Mouse (Mus musculus) embryonic facial prominence, embryonic 12.5 days (tissue): Measurements from ENCODE around the gene Gm17482. TPM values are rescaled to one million over a fixed set of nuclear protein-coding genes. Genes with fewer than 3 reads are reported as not detected.

Experiments used
- ATAC-seq: fragments of 200-750 bp; cut with Nextera tagmentation; 2 replicates; pipeline ENCODE4 v1.8.0; 2017; ENCODE audit not compliant: insufficient number of reproducible peaks, insufficient read depth, low FRiP score, low TSS enrichment
- H3K27ac ChIP-seq: fragments of 300-500 bp; sonication (generic); 2 replicates; pipeline ENCODE4 v1.5.1; 2016; ENCODE audit warnings: mild to moderate bottlenecking
- H3K27me3 ChIP-seq: fragments of 300-500 bp; sonication (generic); 2 replicates; pipeline ENCODE4 v1.6.1; 2016; ENCODE audit warnings: mild to moderate bottlenecking, moderate library complexity
- H3K36me3 ChIP-seq: fragments of 300-500 bp; sonication (generic); 2 replicates; pipeline ENCODE4 v1.6.1; 2016; ENCODE audit warnings: mild to moderate bottlenecking
- H3K4me1 ChIP-seq: fragments of 300-500 bp; sonication (generic); 2 replicates; pipeline ENCODE4 v1.6.1; 2016
- H3K4me2 ChIP-seq: fragments of 300-500 bp; sonication (generic); replicated peaks from 2 replicates; pipeline ENCODE4 v1.6.1; 2016; ENCODE audit warnings: mild to moderate bottlenecking, moderate library complexity
- H3K4me3 ChIP-seq: fragments of 300-500 bp; sonication (generic); 2 replicates; pipeline ENCODE4 v1.5.1; 2016; ENCODE audit warnings: mild to moderate bottlenecking
- H3K9ac ChIP-seq: fragments of 300-500 bp; sonication (generic); 2 replicates; pipeline ENCODE4 v1.6.1; 2016; ENCODE audit warnings: mild to moderate bottlenecking, moderate library complexity
- H3K9me3 ChIP-seq: fragments of 300-500 bp; sonication (generic); 2 replicates; pipeline ENCODE4 v1.6.1; 2016; ENCODE audit warnings: mild to moderate bottlenecking, moderate library complexity
- WGBS: fragments of 180-500 bp; shearing (Covaris S2); methylation state at CpG from one replicate; pipeline ENCODE4 v1.1.7; 2016; 5-methylcytosine and 5-hydroxymethylcytosine counted together
- polyA plus RNA-seq: library from polyadenylated mRNA; unstranded; fragments of >200 nt; fragmentation: Nextera tagmentation; extraction: Ambion mirVana; gene quantifications from 2 replicates; pipeline ENCODE4 v1.2.1, GENCODE M21; 2016

Gm17482 gene
- not detected in 2 replicates for polyA plus RNA-seq

DNA sequence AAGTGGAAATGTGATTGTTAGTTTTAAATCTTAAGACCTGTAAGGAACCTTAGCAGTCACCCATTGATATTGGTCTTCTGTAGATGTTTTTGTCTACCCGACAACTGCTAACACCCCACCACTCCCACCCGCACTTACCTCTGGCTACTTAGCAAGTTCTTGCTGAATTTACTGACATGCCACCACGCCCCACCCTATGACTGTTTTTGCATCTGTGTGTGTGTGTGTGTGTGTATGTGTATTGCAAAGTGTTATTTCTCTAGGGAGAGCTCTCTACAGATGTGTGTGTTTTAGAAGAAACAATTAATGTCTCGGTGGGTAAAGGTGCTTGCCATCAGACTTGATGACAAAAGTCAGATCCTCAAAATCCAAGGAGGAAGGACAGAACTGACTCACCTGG, at the start of gene Gm17482:
Gene Gm17482, plus strand, starts transcription at position 301 of the 400 bp plus-strand sequence.
- H3K27me3 ChIP-seq, result no peaks in the 10 kb centered on the region
- WGBS, result 74% methylated on average over 4 of the region's 4 CpGs
- H3K4me3 ChIP-seq, result no peak within 1 kb of the TSS
- no peak within 1 kb of the TSS for H3K4me2 ChIP-seq
- no peaks in the 10 kb centered on the region for H3K36me3 ChIP-seq
- no peak for ATAC-seq
- H3K4me1 ChIP-seq, result peaks cover 7% of the 10 kb centered on the region; the same call in 1 of the 2 replicates
- no peak within 1 kb of the TSS for H3K27ac ChIP-seq
- no peak within 1 kb of the TSS for H3K9ac ChIP-seq
- H3K9me3 ChIP-seq, result no peaks in the 10 kb centered on the region

DNA sequence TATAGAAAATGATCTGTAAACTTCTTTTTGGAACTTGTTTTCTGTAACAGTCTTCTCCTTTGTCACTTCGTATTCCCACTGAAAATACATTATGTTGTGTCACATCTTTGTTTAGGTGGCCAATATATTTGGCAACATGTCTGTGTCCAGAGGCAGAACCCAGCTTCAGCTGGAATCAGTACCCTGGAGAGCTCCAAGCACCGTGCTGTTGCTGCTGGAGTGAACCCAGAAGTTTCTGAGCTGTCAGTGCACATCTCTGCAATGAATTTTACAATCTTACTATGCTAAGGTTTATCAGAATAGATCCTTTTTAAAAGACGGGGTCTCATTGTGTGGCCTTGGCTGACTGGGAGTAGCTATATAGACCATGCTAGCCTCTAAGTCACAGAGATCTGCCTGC, 48.3 kb upstream of the Gm17482 start:
- H3K9me3 ChIP-seq, result no peaks in the 10 kb centered on the region
- no peak overlapping the region for H3K4me3 ChIP-seq
- ATAC-seq, result no peak
- H3K4me1 ChIP-seq, result no peaks in the 10 kb centered on the region
- no peaks in the 10 kb centered on the region for H3K36me3 ChIP-seq
- H3K4me2 ChIP-seq, result no peak overlapping the region
- no peak overlapping the region for H3K9ac ChIP-seq
- H3K27me3 ChIP-seq, result no peaks in the 10 kb centered on the region
- WGBS, result 34% methylated on average over 3 of the region's 3 CpGs
- no peak overlapping the region for H3K27ac ChIP-seq

DNA sequence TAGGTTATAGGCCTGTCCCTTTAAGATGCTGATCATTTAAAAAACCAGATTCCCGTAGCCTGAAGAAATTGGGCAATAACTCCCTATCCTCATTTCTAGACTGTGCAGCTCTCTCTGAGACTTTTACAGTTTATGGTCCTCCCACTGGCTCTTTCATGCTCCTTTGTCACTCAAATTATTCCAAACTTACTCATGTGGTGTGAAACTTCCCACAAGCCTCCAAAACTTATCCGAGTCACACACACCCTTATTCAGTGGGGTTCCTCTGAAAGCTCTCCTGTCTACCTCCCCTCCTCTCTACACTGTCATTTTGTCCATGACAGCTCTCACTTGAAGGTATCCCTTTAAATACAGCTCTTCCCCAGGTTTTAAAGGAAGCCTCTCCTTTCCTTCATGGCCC, 46.0 kb upstream of the Gm17482 start:
- 77% methylated on average over 2 of the region's 2 CpGs for WGBS

DNA sequence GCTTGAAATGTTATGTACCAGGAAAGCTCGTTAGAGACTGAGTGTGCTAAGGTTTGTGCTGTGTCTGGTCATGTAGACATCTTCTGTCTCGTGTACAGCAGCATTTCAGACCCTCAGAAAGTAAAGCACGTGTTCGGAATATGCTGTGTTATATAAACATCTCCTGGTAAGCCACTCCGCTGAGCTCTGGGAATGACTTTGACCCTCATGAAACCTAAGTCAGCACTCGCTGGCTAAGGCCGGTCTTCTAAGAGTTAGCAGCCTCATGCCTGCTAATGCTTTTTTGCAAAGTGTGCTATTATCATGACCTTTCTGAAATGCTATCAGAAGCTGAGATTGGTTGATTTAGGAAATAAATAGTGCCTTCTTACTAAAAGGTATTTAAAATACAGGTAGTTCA, 36.0 kb upstream of the Gm17482 start:
- H3K4me2 ChIP-seq, result no peak overlapping the region
- H3K4me1 ChIP-seq, result no peaks in the 10 kb centered on the region
- ATAC-seq, result no peak
- 58% methylated on average over 7 of the region's 7 CpGs for WGBS
- H3K27ac ChIP-seq, result no peak overlapping the region
- no peaks in the 10 kb centered on the region for H3K36me3 ChIP-seq
- no peaks in the 10 kb centered on the region for H3K9me3 ChIP-seq
- H3K9ac ChIP-seq, result no peak overlapping the region
- no peak overlapping the region for H3K4me3 ChIP-seq
- H3K27me3 ChIP-seq, result no peaks in the 10 kb centered on the region

More for the DNA sequence above, 46.0 kb upstream of the Gm17482 start:
- H3K4me2 ChIP-seq, result no peak overlapping the region
- no peak overlapping the region for H3K9ac ChIP-seq
- no peak overlapping the region for H3K4me3 ChIP-seq
- no peak overlapping the region for H3K27ac ChIP-seq
- no peaks in the 10 kb centered on the region for H3K27me3 ChIP-seq
- no peaks in the 10 kb centered on the region for H3K9me3 ChIP-seq
- no peaks in the 10 kb centered on the region for H3K36me3 ChIP-seq
- ATAC-seq, result no peak
- no peaks in the 10 kb centered on the region for H3K4me1 ChIP-seq

DNA sequence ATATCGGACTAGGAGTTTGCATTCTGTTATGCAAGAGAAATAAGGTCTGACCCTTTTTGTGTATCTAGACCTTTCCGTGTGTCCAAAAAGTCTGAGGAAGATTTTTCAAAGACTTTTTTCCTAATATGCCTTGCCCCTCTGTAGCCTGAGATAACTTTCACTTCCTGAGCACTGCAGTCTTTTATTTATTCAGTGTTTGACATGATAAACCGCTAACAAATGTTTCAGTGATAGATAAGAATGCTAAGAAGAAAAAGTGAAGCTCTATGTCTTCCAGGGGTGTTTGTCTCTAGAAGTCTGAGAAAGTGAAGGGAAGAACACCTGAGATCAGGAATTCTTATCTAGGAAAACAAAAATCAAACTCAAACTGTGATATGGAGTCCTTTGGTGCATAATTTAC, 26.4 kb upstream of the Gm17482 start:
- H3K27ac ChIP-seq, result no peak overlapping the region
- H3K4me2 ChIP-seq, result no peak overlapping the region
- H3K9me3 ChIP-seq, result no peaks in the 10 kb centered on the region
- 87% methylated on average over 3 of the region's 3 CpGs for WGBS
- no peaks in the 10 kb centered on the region for H3K27me3 ChIP-seq
- H3K9ac ChIP-seq, result no peak overlapping the region
- no peaks in the 10 kb centered on the region for H3K36me3 ChIP-seq
- no peak overlapping the region for H3K4me3 ChIP-seq
- no peak for ATAC-seq
- no peaks in the 10 kb centered on the region for H3K4me1 ChIP-seq

DNA sequence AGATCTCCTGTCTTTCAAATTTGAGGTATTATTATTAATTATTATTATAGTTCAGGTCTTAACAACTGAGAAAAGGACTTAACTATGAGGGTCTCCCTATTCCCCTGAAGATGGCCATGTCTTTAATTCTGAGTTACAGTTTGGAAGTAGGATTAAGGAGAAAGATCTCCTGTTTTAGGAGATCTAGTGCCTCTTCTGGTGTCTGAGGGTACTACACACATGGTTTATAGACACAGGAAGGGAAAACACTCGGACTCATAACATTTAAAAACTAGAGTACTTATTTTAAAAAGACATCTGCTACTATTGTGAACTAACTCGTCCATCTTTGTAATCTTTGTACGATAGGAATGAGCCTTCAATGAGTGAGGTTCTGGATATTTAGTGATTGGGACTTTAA, 24.1 kb upstream of the Gm17482 start:
- H3K27ac ChIP-seq, result no peak overlapping the region

DNA sequence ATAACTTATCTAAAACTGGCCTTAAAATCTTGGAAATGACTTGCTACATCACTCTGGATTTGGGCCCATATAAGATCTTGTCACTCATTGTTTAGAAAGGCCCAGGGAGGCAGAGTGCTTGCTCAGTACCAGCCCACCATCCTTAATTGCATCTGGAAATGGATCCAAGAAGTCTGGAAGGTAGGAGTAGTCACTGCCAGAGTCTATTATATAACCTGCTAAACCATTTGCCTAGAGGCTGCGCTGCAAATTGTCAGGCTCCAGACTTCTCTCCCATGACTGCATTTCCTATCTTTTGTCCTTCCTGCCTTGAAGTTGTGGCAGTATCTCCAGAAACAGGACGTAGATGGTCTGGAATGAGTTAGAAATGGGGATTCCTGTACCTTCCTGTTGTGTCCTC, 17.0 kb upstream of the Gm17482 start:
- H3K9me3 ChIP-seq, result no peaks in the 10 kb centered on the region
- H3K4me1 ChIP-seq, result no peaks in the 10 kb centered on the region
- 69% methylated on average over 2 of the region's 2 CpGs for WGBS
- H3K4me2 ChIP-seq, result no peak overlapping the region
- H3K4me3 ChIP-seq, result no peak overlapping the region
- no peaks in the 10 kb centered on the region for H3K27me3 ChIP-seq
- no peaks in the 10 kb centered on the region for H3K36me3 ChIP-seq
- ATAC-seq, result no peak
- H3K9ac ChIP-seq, result no peak overlapping the region
- H3K27ac ChIP-seq, result no peak overlapping the region

More for the DNA sequence above, 24.1 kb upstream of the Gm17482 start:
- Histone ChIP-seq H3K4me3 (no peak overlapping the region), H3K4me2 (no peak overlapping the region), H3K4me1 (no peaks in the 10 kb centered on the region), H3K27me3 (no peaks in the 10 kb centered on the region), H3K9ac (no peak overlapping the region), H3K36me3 (no peaks in the 10 kb centered on the region), H3K9me3 (no peaks in the 10 kb centered on the region)
- ATAC-seq, result no peak
- 73% methylated on average over 3 of the region's 3 CpGs for WGBS

DNA sequence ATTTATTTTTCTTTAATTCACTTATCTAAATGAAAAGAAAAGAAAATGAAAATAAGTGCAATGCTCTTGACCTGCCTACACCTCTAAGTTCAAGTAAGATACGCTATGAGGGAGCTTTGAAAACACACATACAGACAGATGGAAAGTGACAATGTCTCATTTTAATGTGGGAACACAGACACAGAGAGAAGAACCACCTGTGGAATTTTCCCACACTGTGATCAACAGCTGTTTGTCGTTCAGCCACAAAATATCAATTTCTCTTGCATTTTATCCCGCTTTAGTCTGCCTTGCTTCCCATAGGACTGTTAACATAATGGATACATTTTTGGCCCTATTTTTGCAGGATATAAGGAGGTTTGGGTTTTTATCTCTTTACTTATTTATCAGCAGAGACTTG, 16.3 kb upstream of the Gm17482 start:
- ATAC-seq, result no peak
- no peaks in the 10 kb centered on the region for H3K27me3 ChIP-seq
- no peaks in the 10 kb centered on the region for H3K9me3 ChIP-seq
- no peaks in the 10 kb centered on the region for H3K36me3 ChIP-seq
- H3K4me2 ChIP-seq, result no peak overlapping the region
- no peak overlapping the region for H3K27ac ChIP-seq
- H3K9ac ChIP-seq, result no peak overlapping the region
- H3K4me3 ChIP-seq, result no peak overlapping the region
- H3K4me1 ChIP-seq, result no peaks in the 10 kb centered on the region
- WGBS, result 65% methylated on average over 3 of the region's 3 CpGs

DNA sequence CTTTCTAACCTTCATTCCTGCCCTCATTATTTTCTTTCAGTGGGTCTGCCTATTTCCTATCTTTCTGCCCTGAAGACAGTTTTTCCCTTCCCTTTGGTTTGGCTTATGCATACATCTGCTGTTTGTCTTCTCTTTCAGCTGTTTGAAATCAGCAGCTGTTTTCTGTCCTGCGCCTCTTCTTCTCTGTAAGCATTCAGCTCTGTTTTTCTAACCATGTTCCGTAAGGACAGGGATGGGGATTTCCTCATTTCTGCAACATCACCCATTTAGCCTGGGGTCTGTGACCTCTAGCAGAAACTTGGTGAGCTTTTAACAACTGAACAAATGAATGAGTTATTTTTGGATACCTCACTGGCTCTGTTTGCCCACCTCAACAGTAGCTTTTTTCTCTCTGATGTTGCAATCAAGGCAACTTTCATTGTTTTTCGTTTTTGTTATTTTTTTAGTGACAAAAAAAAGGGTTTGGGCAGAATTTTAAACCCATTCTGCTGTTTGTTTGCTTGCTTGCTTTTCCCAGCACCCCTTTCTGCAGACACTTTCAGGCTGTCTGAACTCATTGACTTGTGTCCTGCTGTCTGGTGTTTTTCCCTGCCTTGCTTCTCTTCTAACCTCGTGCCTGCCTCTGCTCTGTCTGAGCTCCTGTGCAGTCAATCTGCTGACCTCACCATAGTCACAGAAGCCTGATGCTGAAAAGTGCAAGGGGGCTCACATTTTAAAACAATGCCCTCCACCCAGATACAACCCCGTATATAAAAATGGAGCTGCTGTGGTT, 14.8 kb upstream of the Gm17482 start:
- Histone ChIP-seq H3K27ac (no peak overlapping the region), H3K9ac (no peak overlapping the region), H3K4me1 (no peaks in the 10 kb centered on the region), H3K4me3 (no peak overlapping the region), H3K27me3 (no peaks in the 10 kb centered on the region), H3K36me3 (no peaks in the 10 kb centered on the region), H3K9me3 (no peaks in the 10 kb centered on the region), H3K4me2 (no peak overlapping the region)
- ATAC-seq, result no peak
- WGBS, result 47% methylated on average over 5 of the region's 5 CpGs

DNA sequence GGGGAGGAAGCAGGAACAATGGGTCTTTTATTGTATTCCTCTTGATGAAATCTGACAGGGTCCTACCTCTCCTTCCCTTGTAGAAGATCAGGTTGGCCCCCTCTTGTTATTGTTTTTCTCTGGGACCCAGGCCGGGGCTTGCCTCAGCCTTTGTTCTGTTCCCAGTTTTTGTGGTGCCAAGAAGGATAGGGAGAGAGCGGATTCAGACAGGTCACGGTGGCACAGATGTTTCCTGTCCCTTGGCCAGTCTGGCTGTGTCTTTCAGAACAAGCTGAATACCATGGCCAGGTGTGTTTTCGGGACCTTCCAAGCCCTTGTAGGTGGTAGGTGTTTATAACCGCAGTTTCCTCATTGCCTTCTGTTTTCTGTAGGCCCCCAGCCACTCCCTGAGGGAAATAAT, 14.0 kb upstream of the Gm17482 start:
- Histone ChIP-seq H3K4me2 (no peak overlapping the region), H3K27me3 (no peaks in the 10 kb centered on the region), H3K4me3 (no peak overlapping the region), H3K9ac (no peak overlapping the region), H3K27ac (no peak overlapping the region), H3K4me1 (no peaks in the 10 kb centered on the region), H3K36me3 (no peaks in the 10 kb centered on the region), H3K9me3 (no peaks in the 10 kb centered on the region)
- 36% methylated on average over 5 of the region's 5 CpGs for WGBS
- ATAC-seq, result no peak

DNA sequence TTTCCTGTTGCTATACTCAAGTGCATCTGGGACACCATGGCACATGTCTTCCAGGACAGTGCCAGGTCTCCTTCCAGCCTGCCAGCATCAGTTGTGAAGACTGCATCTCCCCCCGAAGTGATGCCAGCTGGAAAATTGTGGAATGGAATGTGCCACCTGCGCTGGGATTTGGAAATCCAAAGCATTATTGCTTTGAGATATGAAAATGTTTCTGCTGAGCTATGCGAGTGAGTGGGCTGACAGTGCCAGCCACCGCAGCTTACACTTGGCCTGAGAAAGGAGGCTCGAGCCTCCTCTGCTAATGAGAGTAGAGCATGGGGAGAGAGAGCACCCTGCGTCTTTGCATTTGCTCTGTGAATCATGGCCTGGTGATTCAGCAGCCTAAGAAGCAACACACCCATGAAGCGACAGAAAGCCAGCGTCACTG, 5.9 kb upstream of the Gm17482 start:
- Histone ChIP-seq H3K4me3 (no peak overlapping the region), H3K27ac (no peak overlapping the region), H3K27me3 (no peaks in the 10 kb centered on the region), H3K36me3 (no peaks in the 10 kb centered on the region), H3K4me1 (peaks cover 7% of the 10 kb centered on the region; the same call in 1 of the 2 replicates), H3K9ac (no peak overlapping the region), H3K4me2 (no peak overlapping the region), H3K9me3 (no peaks in the 10 kb centered on the region)
- no peak for ATAC-seq
- 83% methylated on average over 8 of the region's 8 CpGs for WGBS

DNA sequence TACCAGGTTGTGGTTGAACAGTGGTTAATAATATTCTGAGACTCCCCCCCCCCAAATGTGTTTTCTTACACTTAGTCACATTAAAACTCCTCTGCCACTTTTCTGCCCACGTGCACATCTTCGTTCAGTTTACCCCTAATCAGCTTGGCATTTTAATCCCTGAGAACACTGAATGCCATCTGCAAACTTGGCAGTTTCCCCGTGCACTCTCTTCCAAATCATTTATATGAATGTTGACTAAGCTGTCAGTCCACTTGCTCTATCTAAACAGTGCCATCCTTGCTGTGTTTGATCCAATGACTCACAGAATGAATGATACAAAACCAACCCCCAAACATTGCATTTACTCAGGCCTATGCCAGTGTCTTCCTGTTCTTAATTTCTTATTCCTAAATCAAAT, 1.6 kb upstream of the Gm17482 start:
- Histone ChIP-seq H3K9ac (no peak overlapping the region), H3K36me3 (no peaks in the 10 kb centered on the region), H3K4me2 (no peak overlapping the region), H3K27ac (no peak overlapping the region), H3K4me3 (no peak overlapping the region), H3K9me3 (no peaks in the 10 kb centered on the region), H3K4me1 (peaks cover 7% of the 10 kb centered on the region; the same call in 1 of the 2 replicates), H3K27me3 (no peaks in the 10 kb centered on the region)
- ATAC-seq, result no peak
- WGBS, result 58% methylated on average over 3 of the region's 3 CpGs
